Mouse (Mus musculus): ENCODE measurements around the gene Serac1. TPM values are rescaled to one million over a fixed set of nuclear protein-coding genes. Genes with fewer than 3 reads are reported as not detected.

Serac1 gene
- polyA plus RNA-seq, 1 experiment, result 6.7 TPM

DNA sequence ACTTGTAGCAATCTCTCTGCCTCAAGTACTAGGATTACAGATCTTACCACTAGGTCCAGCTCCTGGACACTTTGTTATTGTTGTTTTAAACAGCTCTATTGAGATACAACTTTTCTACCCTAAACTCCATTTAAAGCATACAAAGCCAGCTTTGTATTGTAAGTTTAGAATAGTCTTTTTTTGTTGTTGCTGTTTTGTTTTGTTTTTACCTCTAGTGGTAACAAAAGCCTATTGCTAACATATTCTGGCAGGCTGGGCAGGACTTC, 81.4 kb downstream of the Serac1 start:
- no peak overlapping the region for H3K4me3 ChIP-seq (ENCODE audit: insufficient read depth, low read length)
- H3K4me1 ChIP-seq (ENCODE audit: control insufficient read depth, insufficient read depth, low read length), result peaks cover 57% of the 10 kb centered on the region
- no peak overlapping the region for H3K27ac ChIP-seq (ENCODE audit: insufficient read depth, low read depth, low read length)
- TF ChIP-seq CTCF (IDR thresholded peaks at IDR 0.05; ENCODE audit: low read depth, low read length), result no peak

DNA sequence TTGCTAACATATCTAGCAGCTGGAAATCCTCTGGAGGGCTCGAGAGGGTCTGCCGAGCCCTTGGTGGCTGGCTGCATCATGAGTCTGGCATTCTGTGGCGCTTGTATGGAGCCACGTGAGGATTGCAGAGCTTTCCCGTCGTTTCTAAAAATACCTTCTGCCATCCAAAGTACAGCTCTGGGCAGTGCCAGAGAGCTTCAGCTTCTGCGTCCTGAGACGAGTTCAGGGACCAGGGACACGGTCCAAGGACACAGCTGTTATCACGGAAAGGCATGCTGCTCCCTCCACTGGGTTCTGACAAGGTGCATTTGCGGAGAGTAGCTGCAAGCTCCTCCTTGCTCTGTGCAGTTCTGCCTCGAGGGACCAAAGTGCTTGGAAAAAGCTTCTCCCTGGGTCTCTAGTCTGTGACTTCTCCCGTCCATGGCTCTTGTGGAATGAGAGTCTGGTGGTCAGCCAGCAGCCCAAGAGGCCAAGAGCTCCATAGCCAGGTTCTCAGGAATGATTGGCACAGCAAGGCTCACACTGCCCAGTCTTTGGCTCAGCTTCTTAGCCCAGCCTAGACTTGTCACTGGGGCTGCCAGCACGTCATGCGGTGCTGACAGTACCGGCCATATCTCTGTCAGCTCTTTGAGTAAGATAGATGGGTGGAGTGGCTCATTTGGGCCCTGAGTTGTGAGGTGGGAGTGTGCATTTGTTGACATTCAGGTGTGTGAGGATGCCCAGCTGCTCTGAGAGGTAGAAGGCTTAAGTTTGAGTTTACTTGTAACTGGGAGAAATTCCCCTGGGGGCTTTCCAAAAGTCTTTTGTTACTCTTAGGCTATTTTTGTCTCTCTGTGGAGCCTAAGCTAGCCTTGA, 81.9 kb downstream of the Serac1 start:
- Histone ChIP-seq H3K4me1 (ENCODE audit: control insufficient read depth, insufficient read depth, low read length) (peaks cover 57% of the 10 kb centered on the region), H3K4me3 (ENCODE audit: insufficient read depth, low read length) (no peak overlapping the region), H3K27ac (ENCODE audit: insufficient read depth, low read depth, low read length) (no peak overlapping the region)
- no peak for TF ChIP-seq POLR2A (IDR thresholded peaks at IDR 0.05; ENCODE audit: borderline replicate concordance, low read depth, low read length)
- no peak for TF ChIP-seq CTCF (IDR thresholded peaks at IDR 0.05; ENCODE audit: low read depth, low read length)

DNA sequence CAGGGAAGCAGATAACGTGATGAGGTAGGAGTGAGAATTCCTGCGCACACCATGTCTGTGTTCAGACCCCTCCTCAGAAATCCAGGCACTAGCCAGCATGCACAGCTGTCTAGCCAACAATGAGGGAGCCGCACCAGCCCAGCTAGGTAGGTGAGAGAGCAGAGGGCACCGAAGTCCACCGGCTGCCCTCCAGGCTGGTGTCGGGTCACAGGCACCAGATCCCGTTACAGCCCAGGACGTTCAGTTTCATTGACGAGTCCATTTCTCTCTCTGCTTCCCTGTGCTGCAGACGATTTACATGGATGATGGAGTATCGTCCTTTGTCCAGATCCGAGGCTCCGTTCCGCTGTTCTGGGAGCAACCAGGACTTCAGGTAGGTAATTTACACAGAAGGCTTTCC, 83.0 kb downstream of the Serac1 start:
- Histone ChIP-seq H3K27ac (ENCODE audit: insufficient read depth, low read depth, low read length) (no peak overlapping the region), H3K4me1 (ENCODE audit: control insufficient read depth, insufficient read depth, low read length) (peaks cover 48% of the 10 kb centered on the region), H3K4me3 (ENCODE audit: insufficient read depth, low read length) (no peak overlapping the region)
- TF ChIP-seq POLR2A (IDR thresholded peaks at IDR 0.05; ENCODE audit: borderline replicate concordance, low read depth, low read length), result no peak
- no peak for TF ChIP-seq CTCF (IDR thresholded peaks at IDR 0.05; ENCODE audit: low read depth, low read length)

GRCm38 (mm10) chr17:5994606-5995005, 84.9 kb downstream of the Serac1 start:
- TF ChIP-seq CTCF (IDR thresholded peaks at IDR 0.05; ENCODE audit: low read depth, low read length), result no peak
- no peak for TF ChIP-seq POLR2A (IDR thresholded peaks at IDR 0.05; ENCODE audit: borderline replicate concordance, low read depth, low read length)
- peak overlapping the region; percentile 11 for H3K27ac ChIP-seq (ENCODE audit: insufficient read depth, low read depth, low read length)
- H3K4me3 ChIP-seq (ENCODE audit: insufficient read depth, low read length), result no peak overlapping the region
- peaks cover 34% of the 10 kb centered on the region for H3K4me1 ChIP-seq (ENCODE audit: control insufficient read depth, insufficient read depth, low read length)

DNA sequence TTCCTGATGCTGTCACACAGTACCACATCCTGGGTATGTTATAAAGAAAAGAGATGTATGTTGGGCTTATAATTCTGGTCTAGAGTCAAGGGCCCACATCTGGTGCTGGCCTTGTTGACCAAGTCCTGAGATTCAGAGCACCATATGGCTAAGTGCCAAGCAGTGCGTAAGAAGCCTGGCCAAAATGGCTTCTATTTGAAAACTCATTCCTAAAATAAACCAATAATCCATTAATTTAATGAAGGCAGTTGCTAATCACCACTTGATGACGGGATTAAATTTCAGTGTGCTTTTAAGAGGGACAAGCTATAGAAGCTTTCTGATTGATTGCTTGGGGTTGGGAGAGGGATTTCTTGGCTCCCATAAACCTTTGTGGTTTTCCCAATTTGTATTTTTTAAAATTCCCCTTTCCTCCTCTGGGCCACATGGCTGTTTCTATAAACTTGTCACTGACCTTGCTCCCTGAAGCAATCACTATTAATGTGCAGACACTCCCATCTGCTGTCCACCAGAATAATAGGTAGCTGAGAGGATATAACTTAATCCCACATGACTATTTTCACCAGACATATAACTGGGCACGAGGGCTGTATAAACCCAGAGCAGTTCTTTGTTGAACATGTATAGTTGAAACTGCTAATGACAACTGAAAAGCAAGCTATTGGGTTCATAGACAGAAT, 85.8 kb downstream of the Serac1 start:
- Histone ChIP-seq H3K4me1 (ENCODE audit: control insufficient read depth, insufficient read depth, low read length) (peaks cover 30% of the 10 kb centered on the region), H3K4me3 (ENCODE audit: insufficient read depth, low read length) (no peak overlapping the region), H3K27ac (ENCODE audit: insufficient read depth, low read depth, low read length) (no peak overlapping the region)
- no peak for TF ChIP-seq CTCF (IDR thresholded peaks at IDR 0.05; ENCODE audit: low read depth, low read length)

GRCm38 (mm10) chr17:5992866-5993580, 86.5 kb downstream of the Serac1 start:
- TF ChIP-seq CTCF (IDR thresholded peaks at IDR 0.05; ENCODE audit: low read depth, low read length), result no peak
- TF ChIP-seq POLR2A (IDR thresholded peaks at IDR 0.05; ENCODE audit: borderline replicate concordance, low read depth, low read length), result no peak
- Histone ChIP-seq H3K4me1 (ENCODE audit: control insufficient read depth, insufficient read depth, low read length) (peaks cover 28% of the 10 kb centered on the region), H3K4me3 (ENCODE audit: insufficient read depth, low read length) (no peak overlapping the region), H3K27ac (ENCODE audit: insufficient read depth, low read depth, low read length) (no peak overlapping the region)

Other genes with a start within 250 kb of the Serac1 start
- 77.6 and 78.7 TPM in 2 replicates for gene Snx9, start 238.4 kb downstream of the Serac1 start, polyA plus RNA-seq (2012; ENCODE audit: insufficient read depth, insufficient read length, missing spikeins)
- 9.7 and 11.2 TPM in 2 replicates for gene Synj2, start 138.5 kb downstream of the Serac1 start, polyA plus RNA-seq (2012; ENCODE audit: insufficient read depth, insufficient read length, missing spikeins)
- 48.5 and 56.7 TPM in 2 replicates for gene Gtf2h5, start within 50 bp of the Serac1 start, polyA plus RNA-seq (2012; ENCODE audit: insufficient read depth, insufficient read length, missing spikeins)
- 40.6 and 42.9 TPM in 2 replicates for gene Tulp4, start 26.7 kb upstream of the Serac1 start, polyA plus RNA-seq (2012; ENCODE audit: insufficient read depth, insufficient read length, missing spikeins)
- gene Tmem181a, start 177.1 kb upstream of the Serac1 start, polyA plus RNA-seq (2012; ENCODE audit: insufficient read depth, insufficient read length, missing spikeins), result 17.7 and 20.8 TPM in 2 replicates
- gene Dynlt1a, start 237.8 kb upstream of the Serac1 start, polyA plus RNA-seq (2012; ENCODE audit: insufficient read depth, insufficient read length, missing spikeins), result 12.5 TPM in 2 replicates